Mouse (Mus musculus) urinary bladder, postnatal 4 days (tissue): ENCODE results near the gene Caprin1.
A peak's percentile ranks its signal among the peaks of the same experiment; 100 is the strongest.

Experiments used
- DNase-seq, 2 experiments: peaks; one replicate each; pipeline ENCODE4 v3.0.0; 2021 to 2022; ENCODE audit warnings: low spot score in 2 of 2

Gene Caprin1

DNA sequence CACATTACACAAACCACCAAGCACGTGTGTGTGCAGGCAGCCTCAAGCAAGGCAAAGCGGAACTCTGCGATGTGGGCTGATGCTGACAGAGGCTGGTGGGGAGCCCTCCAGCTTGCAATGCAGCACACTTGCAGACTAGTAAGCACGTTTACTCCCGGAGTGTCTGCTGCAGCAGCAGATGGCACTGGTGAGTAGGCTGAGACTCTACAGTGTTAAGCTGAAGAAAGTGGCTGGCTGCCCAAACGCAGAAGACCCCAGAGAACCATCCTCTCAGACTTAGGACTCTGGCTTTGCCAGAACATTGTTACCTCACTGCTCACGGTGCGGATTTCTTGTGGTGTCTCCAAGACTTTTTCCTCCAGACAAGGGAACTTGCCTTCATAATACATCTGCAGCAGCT, 66.5 kb downstream of the Caprin1 start:
- no peak for DNase-seq

DNA sequence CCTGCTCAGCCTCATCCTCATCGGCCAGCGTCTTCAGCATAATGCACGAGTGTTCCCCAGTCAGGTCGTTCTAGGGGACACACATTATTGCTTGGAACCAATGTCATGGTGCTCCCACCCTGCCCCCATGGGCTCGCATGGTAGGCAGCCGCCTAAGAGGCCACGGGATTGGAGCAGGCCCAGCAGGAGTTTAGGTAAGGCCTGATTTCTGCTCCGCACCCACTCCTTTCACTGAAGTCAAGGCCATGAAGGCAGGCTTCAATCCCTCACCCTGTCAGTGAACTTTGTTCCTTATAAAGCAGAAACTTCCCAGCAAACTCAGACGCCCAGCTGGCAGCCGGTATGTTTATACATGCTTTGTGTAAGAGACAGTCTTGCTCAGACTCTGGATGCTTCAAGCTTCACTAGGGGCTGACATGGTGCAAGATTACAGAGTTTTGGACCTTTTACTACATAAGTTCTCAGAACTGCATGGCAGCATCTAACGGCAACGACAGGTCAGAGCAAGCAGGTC, 69.4 kb downstream of the Caprin1 start:
- no peak for DNase-seq

DNA sequence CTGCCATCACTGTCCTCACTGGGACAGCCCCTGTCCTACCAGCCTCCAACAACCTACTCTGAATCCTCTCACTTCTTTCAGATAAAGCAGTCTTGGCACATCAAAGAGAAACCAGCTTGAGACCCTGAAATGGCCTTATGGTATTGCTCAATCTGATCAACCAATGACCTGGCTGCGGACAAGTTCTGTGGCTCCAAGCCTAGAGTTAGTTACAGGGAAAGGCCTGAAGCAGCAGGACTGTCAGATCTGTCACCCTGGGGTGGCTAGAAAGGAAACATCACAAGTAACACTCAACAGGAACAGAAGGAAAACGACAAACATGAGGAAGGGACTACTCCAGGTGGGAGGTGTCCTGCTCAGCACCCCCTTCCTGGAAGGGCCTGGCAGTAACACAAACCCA, 72.9 kb downstream of the Caprin1 start:
- DNase-seq: no peak

DNA sequence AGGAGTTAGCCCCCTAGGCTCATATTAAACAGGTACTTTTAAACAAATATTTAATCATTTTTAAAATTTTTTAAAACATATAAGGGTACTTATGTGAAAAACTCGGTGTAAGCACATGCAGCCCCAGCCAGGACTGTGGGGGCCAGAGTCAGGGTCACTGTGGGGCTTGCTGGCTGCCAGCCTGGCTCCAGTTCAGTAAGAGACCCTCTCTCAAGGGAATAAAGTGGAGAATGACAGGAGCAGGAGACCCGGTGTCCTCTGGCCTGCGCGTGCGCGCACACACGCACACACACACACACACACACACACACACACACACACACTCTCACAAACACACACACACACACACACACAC, 78.2 kb downstream of the Caprin1 start:
- DNase-seq: no peak

DNA sequence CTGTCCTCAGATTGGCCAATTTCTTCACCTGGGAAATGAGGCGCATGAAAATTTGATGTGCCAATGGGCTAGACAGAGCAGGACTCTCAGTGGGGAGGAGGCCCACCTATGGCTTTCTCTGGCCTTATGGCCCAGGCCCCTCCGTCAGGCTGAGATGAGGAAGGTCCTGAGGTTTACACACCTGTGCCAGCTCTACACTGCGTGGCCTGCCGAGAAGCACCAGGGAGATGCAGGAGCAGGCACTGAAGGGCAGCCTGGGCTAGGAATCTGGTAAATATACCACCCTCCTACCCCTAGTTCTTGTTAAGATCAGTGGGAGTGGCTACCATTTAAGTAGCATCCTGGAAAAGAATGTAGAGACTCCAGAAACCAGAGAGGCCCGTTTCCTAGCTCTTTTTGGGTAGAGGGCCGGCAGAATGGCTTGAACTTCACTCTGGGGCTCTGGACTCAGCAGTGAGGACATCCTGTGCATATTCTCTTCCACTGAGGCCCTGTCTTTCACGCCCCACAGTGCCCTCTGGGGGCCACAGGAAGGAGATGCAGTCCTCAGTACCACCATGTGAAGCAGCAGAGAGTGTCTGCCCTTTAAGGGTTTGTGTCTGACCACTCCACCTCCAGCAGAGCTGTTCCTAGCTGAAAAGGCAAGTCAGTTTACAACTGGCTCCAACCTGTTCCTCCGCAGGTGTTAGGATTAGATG, 78.7 kb downstream of the Caprin1 start:
- DNase-seq: peak; percentile 57 to 69

DNA sequence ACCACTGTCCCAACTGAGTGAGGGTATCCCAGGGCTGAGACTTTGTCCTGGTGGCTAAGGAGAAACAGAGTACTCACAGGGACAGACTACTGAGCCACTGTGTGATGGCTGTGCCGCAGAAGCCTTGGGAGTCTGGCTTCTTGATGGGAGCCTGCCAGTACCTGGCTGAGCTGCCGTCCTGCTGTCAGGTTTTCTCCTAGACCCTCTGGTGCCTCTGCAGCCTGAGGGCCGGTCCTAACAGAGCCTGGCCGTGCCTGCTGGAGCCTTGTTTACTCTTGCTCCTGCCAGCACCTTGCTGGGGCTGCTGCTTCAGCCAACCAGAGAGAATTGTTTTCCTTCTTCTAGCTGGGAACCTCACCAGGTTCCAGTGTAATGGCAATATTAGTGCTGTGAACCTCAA, 83.0 kb downstream of the Caprin1 start:
- no peak for DNase-seq

DNA sequence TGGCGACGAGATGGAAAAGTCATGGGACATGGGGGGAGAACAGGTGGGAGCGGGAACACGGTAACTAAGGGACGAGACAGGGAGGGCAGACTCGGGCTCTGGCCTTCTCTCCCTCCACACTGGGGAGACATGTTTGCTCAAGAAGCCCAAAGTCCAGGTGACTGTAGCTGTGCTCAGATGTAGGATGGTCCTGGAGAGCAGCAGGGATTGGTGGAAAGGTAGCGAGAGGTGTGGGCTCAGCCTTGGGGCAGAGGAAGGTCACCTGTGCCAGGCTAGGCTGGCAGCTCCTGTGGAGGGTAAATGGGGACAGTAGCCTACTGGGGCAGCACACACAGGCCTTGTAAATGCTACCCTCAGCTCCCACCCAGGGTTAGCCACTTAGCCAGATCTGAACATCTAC, 83.6 kb downstream of the Caprin1 start:
- DNase-seq: no peak
